In genomic region chr11:82871031-82871446, GRCm38 (mm10) we compare ENCODE assay signal across 8 mouse cellular contexts. TPM values are rescaled to one million over a fixed set of nuclear protein-coding genes. Genes with fewer than 3 reads are reported as not detected.
DNase-seq lines count a peak whose midpoint lies in the region; ATAC-seq lines count a peak whose summit lies in the region.

Rffl (minus strand) TSS chr11:82871210.

- intact Hi-C loops in gastrocnemius, postnatal 14 days (cut with DNase I; ENCODE audit: low total_unique reads), result no loop called here
- intact Hi-C loops in left cerebral cortex, postnatal 10 days (cut with DNase I), result loop anchor here (5.0 kb wide), 1 partner anchor 89 kb away; the partner anchor contains the start of gene Lig3

- DNase-seq in adipocyte (ENCODE audit: low spot score), result peak; percentile 95
- peak; percentile 94 for DNase-seq in embryo, embryonic 10 days (ENCODE audit: low spot score)
- DNase-seq in gastrocnemius, postnatal 14 days, result peak; percentile 96
- peak; percentile 88 to 96 for DNase-seq in left cerebral cortex, postnatal 10 days (ENCODE audit: extremely low spot score in 1 of 2, low spot score in 2 of 2)
- peak; percentile 88 for DNase-seq in right cerebral cortex, postnatal 25 days
- peak; percentile 85 to 95 for DNase-seq in urinary bladder, postnatal 4 days (ENCODE audit: low spot score in 2 of 2)

- peak; percentile 82 for ATAC-seq in inflammation-experienced regulatory T-cells, adult 6 months
- ATAC-seq in megakaryocyte-erythroid progenitor cell, adult 5-6 weeks (replicated peaks; ENCODE audit: low FRiP score, low TSS enrichment, poor library complexity, severe bottlenecking), result peak; percentile 71

RNA-seq across cellular contexts. Expression of gene Rffl, which starts in this region (rescaled TPM):
- total RNA-seq in gastrocnemius, postnatal 14 days (2021), result 1 to 10 TPM; 5.4 to 5.7 TPM
- 10 to 100 TPM in 1 of 3 experiments, 1 to 10 TPM in 2; 6.0 to 10.1 (median 9.1) TPM for polyA plus RNA-seq in inflammation-experienced regulatory T-cells, adult 6 months (2017; shearing (Covaris generic))
- total RNA-seq in left cerebral cortex, postnatal 10 days (2021), result 1 to 10 TPM; 3.5 to 4.1 TPM
- 28.7 and 31.2 TPM in 2 replicates for total RNA-seq in megakaryocyte-erythroid progenitor cell, adult 5-6 weeks (2014; fragmentation: Nextera tagmentation)
- 16.4 and 22.4 TPM in 2 replicates for total RNA-seq in megakaryocyte-erythroid progenitor cell, adult 5-6 weeks (2017)

Comparison
In these comparisons a context has a peak if more than half of its experiments do, and no peak if none do; other contexts are left out.
1. Peak in every context shown above with its lines: DNase-seq and ATAC-seq.